Mouse (Mus musculus) lung, postnatal 10 days (tissue): ENCODE data around the gene Ubald2.
"Not testable (repeated sequence)": the region's sequence is repeated elsewhere in the genome, so short reads cannot be mapped to it uniquely, and the experiment has no call there.

Experiments used
- DNase-seq: peaks from one replicate; pipeline ENCODE4 v3.0.0; 2021

Gene Ubald2

GRCm38 (mm10) chr11:116433356-116434286, at the start of gene Ubald2:
Ubald2 (plus strand) TSS chr11:116434094.
- peak; percentile 100 for DNase-seq

- no peak for DNase-seq
Observed at GRCm38 (mm10) chr11:116384171-116384570, 49.7 kb upstream of the Ubald2 start.

- DNase-seq: no peak
Observed at GRCm38 (mm10) chr11:116385999-116386398, 47.9 kb upstream of the Ubald2 start.

- DNase-seq: peak; percentile 55
Observed at GRCm38 (mm10) chr11:116387086-116388071, 46.5 kb upstream of the Ubald2 start.

GRCm38 (mm10) chr11:116388841-116389480, 44.9 kb upstream of the Ubald2 start:
- peak; percentile 58 for DNase-seq

GRCm38 (mm10) chr11:116394769-116395168, 39.1 kb upstream of the Ubald2 start:
- no peak for DNase-seq

- DNase-seq: no peak
Observed at GRCm38 (mm10) chr11:116396276-116396933, 37.5 kb upstream of the Ubald2 start.

GRCm38 (mm10) chr11:116396934-116397330, 37.0 kb upstream of the Ubald2 start:
- no peak for DNase-seq

- no peak for DNase-seq
Observed at GRCm38 (mm10) chr11:116397517-116398347, 36.2 kb upstream of the Ubald2 start.

- DNase-seq: no peak
Observed at GRCm38 (mm10) chr11:116398348-116398677, 35.6 kb upstream of the Ubald2 start.

GRCm38 (mm10) chr11:116400560-116400959, 33.3 kb upstream of the Ubald2 start:
- no peak for DNase-seq

- DNase-seq: no peak
Observed at GRCm38 (mm10) chr11:116405601-116406000, 28.3 kb upstream of the Ubald2 start.

GRCm38 (mm10) chr11:116406231-116406728, 27.6 kb upstream of the Ubald2 start:
- DNase-seq: no peak

GRCm38 (mm10) chr11:116409008-116409407, 24.9 kb upstream of the Ubald2 start:
- no peak for DNase-seq

GRCm38 (mm10) chr11:116410415-116410814, 23.5 kb upstream of the Ubald2 start:
- not testable (repeated sequence) for DNase-seq

- DNase-seq: no peak
Observed at GRCm38 (mm10) chr11:116411582-116411981, 22.3 kb upstream of the Ubald2 start.

- DNase-seq: no peak
Observed at GRCm38 (mm10) chr11:116412028-116412827, 21.7 kb upstream of the Ubald2 start.

- peak; percentile 84 for DNase-seq
Observed at GRCm38 (mm10) chr11:116412904-116413630, 20.8 kb upstream of the Ubald2 start, which contains the start of gene Rnf157. Rnf157 (minus strand) TSS chr11:116413032.

- no peak for DNase-seq
Observed at GRCm38 (mm10) chr11:116413631-116414022, 20.3 kb upstream of the Ubald2 start.
